Mouse (Mus musculus) cerebellum, adult 2 months (tissue): ENCODE measurements around the gene Rph3al.

Experiments
- CTCF ChIP-seq: fragments of 200-500 bp; IDR thresholded peaks from 2 replicates; pipeline ENCODE4 v1.5.1; 2011; ENCODE audit warnings: low read depth, mild to moderate bottlenecking, control low read depth, low read length, moderate library complexity, borderline replicate concordance; ENCODE audit not compliant: insufficient read depth
- POLR2A ChIP-seq: fragments of 200-500 bp; IDR thresholded peaks from 2 replicates; pipeline ENCODE4 v1.6.1; 2011; ENCODE audit warnings: low read length, control low read depth, borderline replicate concordance; ENCODE audit not compliant: insufficient read depth

DNA sequence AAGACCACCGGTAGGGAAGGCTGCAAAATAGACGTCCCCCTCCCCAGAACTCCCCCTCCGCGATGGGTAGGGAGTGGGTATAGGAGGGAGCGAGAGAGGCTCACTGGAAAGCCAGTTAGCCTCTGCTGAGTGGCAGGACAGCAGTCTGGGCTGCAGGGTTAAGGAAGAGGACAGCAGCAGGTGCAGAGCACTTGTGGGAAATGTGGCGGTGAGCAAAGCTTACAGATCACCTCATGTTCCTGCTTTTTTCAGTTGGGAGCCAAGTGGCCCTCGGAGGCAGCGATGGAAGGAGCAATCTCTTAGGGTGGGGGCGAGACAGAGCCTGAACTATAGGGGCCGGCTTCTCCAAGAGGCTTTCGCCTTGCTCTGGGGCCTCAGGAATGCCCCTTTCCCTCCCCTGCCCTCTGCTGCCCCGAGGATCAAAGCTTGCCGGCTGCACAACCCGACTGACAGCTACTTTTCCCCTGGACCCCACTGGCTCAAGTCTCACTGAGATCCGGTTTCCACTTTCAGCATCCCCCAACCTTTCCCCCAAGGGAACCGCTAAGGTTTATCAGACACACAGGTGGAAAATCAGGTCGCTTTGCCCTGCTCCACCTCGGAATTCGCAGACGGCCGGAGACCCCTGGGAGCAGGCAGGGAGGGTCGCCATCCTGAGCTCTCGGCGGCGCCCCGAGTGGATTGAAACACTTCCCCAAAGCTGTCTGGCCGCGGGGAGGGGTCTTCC lies 27.6 kb upstream of the Rph3al start:
- TF ChIP-seq POLR2A, result no peak
- TF ChIP-seq CTCF, result no peak
